Mouse (Mus musculus) brain, adult 2 months (tissue): ENCODE measurements around the gene Rhog.

Experiments
- DNase-seq: peaks from one replicate; pipeline ENCODE4 v3.0.0; 2011; ENCODE audit warnings: low read depth, low spot score

Rhog gene

GRCm38 (mm10) chr7:102222336-102222735 is 33.5 kb downstream of the Rhog start:
- DNase-seq, result peak; percentile 85

- DNase-seq, result peak; percentile 48
Observed at GRCm38 (mm10) chr7:102221899-102222298, 34.0 kb downstream of the Rhog start.

- no peak for DNase-seq
Observed at GRCm38 (mm10) chr7:102211071-102211470, 44.8 kb downstream of the Rhog start.

GRCm38 (mm10) chr7:102209756-102210721 is 45.8 kb downstream of the Rhog start, which contains the start of the genes Nup98 and Pgap2:
TSS of gene Nup98 (minus strand) at chr7:102210176.
TSS of gene Pgap2 (plus strand) at chr7:102210208.
- DNase-seq, result peak; percentile 100

- DNase-seq, result no peak
Observed at GRCm38 (mm10) chr7:102208806-102209363, 47.0 kb downstream of the Rhog start.

- DNase-seq, result no peak
Observed at GRCm38 (mm10) chr7:102205646-102206045, 50.2 kb downstream of the Rhog start.

- no peak for DNase-seq
Observed at GRCm38 (mm10) chr7:102204296-102204857, 51.5 kb downstream of the Rhog start.

GRCm38 (mm10) chr7:102200996-102201785 is 54.7 kb downstream of the Rhog start:
- DNase-seq, result no peak

GRCm38 (mm10) chr7:102200576-102200975 is 55.3 kb downstream of the Rhog start:
- no peak for DNase-seq

GRCm38 (mm10) chr7:102192356-102192755 is 63.5 kb downstream of the Rhog start:
- DNase-seq, result peak; percentile 20
